7 mouse cellular contexts compared by ENCODE assay signal in the genomic region with DNA sequence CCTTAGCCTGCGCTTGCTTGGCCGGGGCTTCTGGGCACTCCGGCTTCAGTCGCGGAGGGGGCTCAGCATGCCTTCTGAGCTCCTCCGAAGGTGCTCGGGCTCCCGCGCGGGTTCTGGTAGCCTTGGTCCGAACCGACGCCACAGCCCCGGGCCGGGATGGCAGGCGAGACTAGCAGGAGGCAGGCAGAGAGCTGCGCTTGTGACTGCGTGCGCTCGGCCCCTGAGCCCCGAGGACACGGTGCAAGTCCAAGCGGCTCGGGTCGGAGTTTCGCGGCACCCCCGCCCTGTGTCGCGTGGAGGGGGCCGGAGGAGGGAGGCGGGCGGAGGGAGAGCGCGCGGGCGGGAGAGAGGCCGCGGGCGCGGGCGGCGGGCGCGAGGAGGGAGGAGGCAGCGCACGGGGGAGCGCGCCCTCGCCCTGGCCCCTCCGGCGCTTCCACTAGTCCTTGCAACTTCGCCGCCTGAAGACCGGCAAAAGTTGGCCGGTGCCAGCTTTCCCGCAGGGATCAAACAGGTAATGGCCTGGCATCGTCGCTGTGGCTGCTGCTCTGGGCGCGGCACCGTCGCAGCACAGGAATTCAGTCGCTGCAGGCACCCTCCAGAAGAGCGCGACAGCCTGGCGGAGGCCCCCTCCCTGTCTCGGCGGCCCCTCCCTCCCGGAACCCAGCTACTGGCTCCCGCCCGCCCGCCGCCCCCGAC.
DNase-seq lines count a peak whose midpoint lies in the region; ATAC-seq and TF ChIP-seq lines count a peak whose summit lies in the region.

No protein-coding gene starts in this region.

- peak; percentile 69 for ATAC-seq in embryonic facial prominence, embryonic 13.5 days (ENCODE audit: insufficient number of reproducible peaks, insufficient read depth, low FRiP score, low TSS enrichment, low read depth)
- peak; percentile 81 for ATAC-seq in midbrain, embryonic 12.5 days (ENCODE audit: low FRiP score, low read depth)

- H3K27ac ChIP-seq in embryonic facial prominence, embryonic 13.5 days = no peak overlapping the region
- H3K27ac ChIP-seq in midbrain, embryonic 12.5 days (replicated peaks) = no peak overlapping the region; the same call in 1 of the 2 replicates
- H3K27ac ChIP-seq in spleen, adult 2 months (ENCODE audit: insufficient read depth, low read length) = peak overlapping the region; percentile 29; the same call in 1 of the 2 replicates

- peaks cover 27% of the 10 kb centered on the region for H3K27me3 ChIP-seq in embryonic facial prominence, embryonic 13.5 days
- no peaks in the 10 kb centered on the region; the same call in 1 of the 2 replicates for H3K27me3 ChIP-seq in midbrain, embryonic 12.5 days
- H3K27me3 ChIP-seq in spleen, adult 2 months (ENCODE audit: control insufficient read depth, insufficient read depth, low read length) = no peaks in the 10 kb centered on the region

- H3K4me1 ChIP-seq in embryonic facial prominence, embryonic 13.5 days = no peaks in the 10 kb centered on the region
- no peaks in the 10 kb centered on the region for H3K4me1 ChIP-seq in midbrain, embryonic 12.5 days
- H3K4me1 ChIP-seq in spleen, adult 2 months (ENCODE audit: control insufficient read depth, insufficient read depth, insufficient read length) = no peaks in the 10 kb centered on the region; the same call in 1 of the 2 replicates

- no peak for TF ChIP-seq POLR2A in spleen, adult 2 months (IDR thresholded peaks at IDR 0.05; ENCODE audit: low read depth, low read length)

- peak overlapping the region; percentile 55 for H3K4me3 ChIP-seq in embryonic facial prominence, embryonic 13.5 days
- H3K4me3 ChIP-seq in midbrain, embryonic 12.5 days = peak overlapping the region; percentile 59
- peak overlapping the region; percentile 63 for H3K4me3 ChIP-seq in spleen, adult 2 months (ENCODE audit: extremely low read depth, insufficient read depth, insufficient read length)

- TF ChIP-seq CTCF in spleen, adult 2 months (IDR thresholded peaks at IDR 0.05; ENCODE audit: extremely low read depth, insufficient read depth, insufficient read length, insufficient replicate concordance) = no peak

- H3K4me2 ChIP-seq in embryonic facial prominence, embryonic 13.5 days = peak overlapping the region; percentile 66
- peak overlapping the region; percentile 68 for H3K4me2 ChIP-seq in midbrain, embryonic 12.5 days (replicated peaks)

- DNase-seq in CD8-positive naive resting alpha-beta T cell, adult 2 months (ENCODE audit: low read depth in 2 of 2, low spot score in 2 of 2) = peak; percentile 2 to 28
- DNase-seq in WW6 (ENCODE audit: low read depth, low spot score) = peak; percentile 13
- DNase-seq in heart, postnatal 14 days = peak; percentile 8 to 16
- peak; percentile 22 to 35 for DNase-seq in layer of hippocampus, postnatal 14 days (ENCODE audit: low spot score in 2 of 2)
- DNase-seq in spleen, adult 2 months (ENCODE audit: low read depth in 1 of 2, low spot score in 2 of 2) = peak in 1 of 2 experiments; percentile 10

- H3K9ac ChIP-seq in embryonic facial prominence, embryonic 13.5 days = peak overlapping the region; percentile 67
- H3K9ac ChIP-seq in midbrain, embryonic 12.5 days (replicated peaks) = peak overlapping the region; percentile 50

- H3K9me3 ChIP-seq in embryonic facial prominence, embryonic 13.5 days = no peaks in the 10 kb centered on the region
- no peaks in the 10 kb centered on the region for H3K9me3 ChIP-seq in midbrain, embryonic 12.5 days

- 21% methylated on average over 50 of the region's 75 CpGs for WGBS in embryonic facial prominence, embryonic 13.5 days
- 18% methylated on average over 52 of the region's 75 CpGs for WGBS in midbrain, embryonic 12.5 days
- WGBS in spleen, adult 2 months = 21% methylated on average over 59 of the region's 75 CpGs

- no peaks in the 10 kb centered on the region for H3K36me3 ChIP-seq in embryonic facial prominence, embryonic 13.5 days
- no peaks in the 10 kb centered on the region for H3K36me3 ChIP-seq in midbrain, embryonic 12.5 days
- H3K36me3 ChIP-seq in spleen, adult 2 months (ENCODE audit: control insufficient read depth, insufficient read depth, low read length) = no peaks in the 10 kb centered on the region

- intact Hi-C loops in heart, postnatal 14 days (cut with DNase I) = loop anchor here (10.0 kb wide), 1 partner anchor 320 kb away; no protein-coding TSS in a partner anchor
